Mouse (Mus musculus) heart, postnatal 0 days (tissue): ENCODE measurements around the gene Faap20. TPM values are rescaled to one million over a fixed set of nuclear protein-coding genes. Genes with fewer than 3 reads are reported as not detected.

Experiments used
- ATAC-seq: fragments of 200-750 bp; cut with Nextera tagmentation; 2 replicates; pipeline ENCODE4 v1.8.0; 2017; ENCODE audit warnings: low read depth, moderate number of reproducible peaks, moderate library complexity; ENCODE audit not compliant: insufficient read depth
- DNase-seq: peaks from one replicate; pipeline ENCODE4 v3.0.0-alpha.2; 2016; ENCODE audit warnings: low spot score
- H3K27ac ChIP-seq: fragments of 300-500 bp; sonication (generic); 2 replicates; pipeline ENCODE4 v1.5.1; 2014; ENCODE audit warnings: low read depth, mild to moderate bottlenecking
- H3K27me3 ChIP-seq: fragments of 300-500 bp; sonication (generic); 2 replicates; pipeline ENCODE4 v1.6.1; 2014; ENCODE audit warnings: low read length, mixed read lengths; ENCODE audit not compliant: control insufficient read depth, insufficient read depth
- H3K36me3 ChIP-seq: fragments of 300-500 bp; sonication (generic); replicated peaks from 2 replicates; pipeline ENCODE4 v1.6.1; 2014; ENCODE audit warnings: low read length, mixed read lengths; ENCODE audit not compliant: control insufficient read depth, insufficient read depth
- H3K4me1 ChIP-seq: fragments of 300-500 bp; sonication (generic); 2 replicates; pipeline ENCODE4 v1.6.1; 2014; ENCODE audit warnings: antibody characterized with exemption; ENCODE audit not compliant: control insufficient read depth, insufficient read depth
- H3K4me2 ChIP-seq: fragments of 300-500 bp; sonication (generic); 2 replicates; pipeline ENCODE4 v1.6.1; 2014; ENCODE audit warnings: low read depth, mild to moderate bottlenecking, low read length, moderate library complexity
- H3K4me3 ChIP-seq: fragments of 300-500 bp; sonication (generic); 2 replicates; pipeline ENCODE4 v1.5.1; 2014; ENCODE audit warnings: low read depth, low read length
- H3K9ac ChIP-seq: fragments of 300-500 bp; sonication (generic); replicated peaks from 2 replicates; pipeline ENCODE4 v1.6.1; 2014; ENCODE audit warnings: low read depth, low read length, mixed read lengths
- H3K9me3 ChIP-seq: fragments of 300-500 bp; sonication (generic); replicated peaks from 2 replicates; pipeline ENCODE4 v1.6.1; 2016; ENCODE audit warnings: low read length; ENCODE audit not compliant: control insufficient read depth
- CTCF ChIP-seq: IDR thresholded peaks from 2 replicates; pipeline ENCODE4 v1.5.1; 2016; ENCODE audit warnings: antibody characterized with exemption, control low read depth, low read depth
- EP300 ChIP-seq: IDR thresholded peaks from 2 replicates; pipeline ENCODE4 v1.6.1; 2016; ENCODE audit warnings: antibody characterized with exemption, low read depth
- WGBS: fragments of 180-500 bp; shearing (Covaris S2); extraction: QIAGEN DNeasy Blood & Tissue Kit; methylation state at CpG from one replicate; pipeline ENCODE4 v1.1.7; 2014; 5-methylcytosine and 5-hydroxymethylcytosine counted together
- polyA plus RNA-seq: library from polyadenylated mRNA; unstranded; fragments of >200 nt; fragmentation: Nextera tagmentation; extraction: Ambion mirVana; gene quantifications from 2 replicates; pipeline ENCODE4 v1.2.1, GENCODE M21; 2015
- total RNA-seq: library from RNA; depleted of rRNA; stranded (reverse); fragments of >200 nt; gene quantifications from 2 replicates; pipeline ENCODE4 v1.2.3, GENCODE M21; 2014; ENCODE audit warnings: low replicate concordance

Gene Faap20
- total and polyA plus RNA-seq, 2 experiments from 2014 or later, result 45.8 to 48.1 TPM

GRCm38 (mm10) chr4:155207841-155208240 is 41.8 kb upstream of the Faap20 start:
- Histone ChIP-seq H3K9ac (no peak overlapping the region), H3K9me3 (no peaks in the 10 kb centered on the region), H3K27me3 (no peaks in the 10 kb centered on the region), H3K36me3 (peaks cover 12% of the 10 kb centered on the region), H3K4me1 (peaks cover 68% of the 10 kb centered on the region), H3K4me2 (no peak overlapping the region), H3K4me3 (no peak overlapping the region), H3K27ac (peak overlapping the region; percentile 9; the same call in 1 of the 2 replicates)
- ATAC-seq (no peak; the same call in 1 of the 2 replicates), DNase-seq (no peak)
- 64% methylated on average over 3 of the region's 3 CpGs for WGBS
- TF ChIP-seq EP300 (no peak), CTCF (no peak)

- H3K4me3 ChIP-seq, result no peak overlapping the region
- H3K4me1 ChIP-seq, result peaks cover 74% of the 10 kb centered on the region
- no peak for ATAC-seq
- no peak for DNase-seq
- H3K36me3 ChIP-seq, result peaks cover 12% of the 10 kb centered on the region
- 65% methylated on average over 7 of the region's 7 CpGs for WGBS
- no peaks in the 10 kb centered on the region for H3K27me3 ChIP-seq
- no peaks in the 10 kb centered on the region for H3K9me3 ChIP-seq
- H3K4me2 ChIP-seq, result no peak overlapping the region
- TF ChIP-seq EP300 (no peak), CTCF (no peak)
- peak overlapping the region; percentile 9; the same call in 1 of the 2 replicates for H3K27ac ChIP-seq
- H3K9ac ChIP-seq, result no peak overlapping the region
Observed at GRCm38 (mm10) chr4:155208613-155209012, 41.0 kb upstream of the Faap20 start.

DNA sequence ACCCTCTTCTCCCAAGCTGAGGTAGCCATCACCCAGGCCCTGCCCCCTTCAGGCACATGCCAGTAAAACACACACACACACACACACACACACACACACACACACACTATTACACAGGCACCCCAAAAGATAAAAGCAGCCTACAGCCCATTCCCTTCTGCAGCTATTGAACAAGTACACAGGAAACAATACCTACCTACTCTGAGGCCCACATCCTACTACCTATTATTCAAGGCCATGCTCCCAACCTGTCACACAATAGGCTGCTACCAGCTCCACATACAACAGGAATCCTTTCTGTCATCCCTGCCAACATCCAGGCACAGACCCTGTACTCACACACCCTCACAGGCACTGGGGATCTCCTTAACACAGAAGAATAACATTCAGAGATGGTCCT is 40.5 kb upstream of the Faap20 start:
- ATAC-seq, result no peak
- no peak overlapping the region for H3K9ac ChIP-seq

GRCm38 (mm10) chr4:155209494-155209893 is 40.1 kb upstream of the Faap20 start:
- Histone ChIP-seq H3K4me2 (no peak overlapping the region), H3K36me3 (peaks cover 12% of the 10 kb centered on the region), H3K27me3 (no peaks in the 10 kb centered on the region), H3K4me3 (no peak overlapping the region), H3K4me1 (peaks cover 83% of the 10 kb centered on the region), H3K9ac (no peak overlapping the region), H3K9me3 (no peaks in the 10 kb centered on the region), H3K27ac (no peak overlapping the region)
- TF ChIP-seq EP300, result no peak
- whole genome bisulfite sequencing, result 89% methylated on average over 5 of the region's 5 CpGs
- ATAC-seq, result no peak
- DNase-seq, result no peak

More for the DNA sequence above, 40.5 kb upstream of the Faap20 start:
- H3K4me3 ChIP-seq, result no peak overlapping the region
- no peak for DNase-seq
- H3K4me1 ChIP-seq, result peaks cover 79% of the 10 kb centered on the region
- no peaks in the 10 kb centered on the region for H3K9me3 ChIP-seq
- peaks cover 12% of the 10 kb centered on the region for H3K36me3 ChIP-seq
- no peaks in the 10 kb centered on the region for H3K27me3 ChIP-seq
- no peak for TF ChIP-seq EP300
- TF ChIP-seq CTCF, result no peak
- H3K27ac ChIP-seq, result 0 out of 2 replicates have a peak overlapping the region, but pooled peaks have one; percentile 9
- H3K4me2 ChIP-seq, result no peak overlapping the region

DNA sequence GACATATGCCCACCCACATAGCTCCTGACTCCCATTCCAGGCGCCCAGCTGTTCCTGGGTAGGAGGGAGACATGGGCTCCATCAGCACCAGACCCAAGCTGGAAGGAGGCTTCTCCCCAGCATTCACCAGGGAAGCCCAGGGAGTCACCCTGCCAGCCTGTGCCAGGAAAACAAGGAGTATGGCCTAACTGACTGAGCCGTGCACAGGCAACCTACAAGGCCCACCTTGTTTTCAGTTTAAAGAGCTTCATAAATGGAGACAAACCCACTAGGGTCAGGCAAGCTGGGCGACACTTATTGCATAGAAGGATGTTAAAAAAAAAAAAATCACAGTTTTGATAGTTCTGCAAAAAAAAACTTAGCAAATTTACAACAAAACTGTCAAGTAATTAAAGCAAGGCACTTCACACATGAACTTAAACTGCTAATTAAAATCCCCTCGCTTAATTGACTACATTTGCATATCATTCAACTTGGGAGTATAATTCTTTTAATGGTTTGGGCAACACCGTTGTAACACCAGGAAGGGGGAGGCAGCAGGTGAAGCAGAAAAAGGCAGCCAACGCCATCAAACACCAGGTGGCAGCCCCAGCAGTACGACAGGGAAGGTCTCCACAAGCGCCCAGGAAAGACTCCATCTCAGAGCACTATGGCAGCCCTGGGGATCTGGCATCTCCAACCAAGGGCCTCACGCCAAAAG is 36.4 kb upstream of the Faap20 start:
- Histone ChIP-seq H3K27ac (no peak overlapping the region), H3K4me2 (no peak overlapping the region), H3K9me3 (no peaks in the 10 kb centered on the region), H3K9ac (no peak overlapping the region), H3K4me1 (peaks cover 91% of the 10 kb centered on the region), H3K36me3 (peaks cover 10% of the 10 kb centered on the region), H3K4me3 (no peak overlapping the region), H3K27me3 (no peaks in the 10 kb centered on the region)
- ATAC-seq (no peak), DNase-seq (no peak)
- no peak for TF ChIP-seq CTCF
- TF ChIP-seq EP300, result no peak
- 57% methylated on average over 9 of the region's 9 CpGs for WGBS

DNA sequence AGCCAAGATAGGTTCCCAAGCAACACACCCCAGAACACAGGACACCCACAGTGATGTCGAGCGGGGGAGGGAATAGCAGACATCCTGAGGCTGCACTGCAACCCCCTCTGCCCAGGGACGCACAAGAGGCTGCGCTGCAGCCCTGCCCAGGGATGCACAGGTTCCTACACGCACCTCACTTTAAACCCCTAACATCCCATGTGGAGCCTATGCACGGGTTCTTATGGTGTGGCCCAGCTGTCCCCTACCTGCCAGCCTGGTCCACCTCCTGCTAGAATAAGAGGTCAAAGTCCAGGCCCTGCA is 35.9 kb upstream of the Faap20 start:
- Histone ChIP-seq H3K36me3 (peaks cover 10% of the 10 kb centered on the region), H3K4me3 (no peak overlapping the region), H3K9me3 (no peaks in the 10 kb centered on the region), H3K27ac (no peak overlapping the region), H3K4me1 (peaks cover 91% of the 10 kb centered on the region), H3K27me3 (no peaks in the 10 kb centered on the region), H3K4me2 (no peak overlapping the region), H3K9ac (no peak overlapping the region)
- WGBS, result 64% methylated on average over 6 of the region's 6 CpGs
- TF ChIP-seq EP300 (no peak), CTCF (no peak)
- ATAC-seq (no peak), DNase-seq (no peak)
